Mouse (Mus musculus) CH12.LX (cell line): ENCODE measurements around the gene 9930111J21Rik1.

Experiments used
- BHLHE40 ChIP-seq: IDR thresholded peaks from 2 replicates; pipeline ENCODE4 v1.6.1; 2011; ENCODE audit warnings: mild to moderate bottlenecking, low read depth, low read length, improper control_type of control experiment
- CTCF ChIP-seq, 2 experiments: IDR thresholded peaks in 1 of 2; conservative IDR thresholded peaks in 1 of 2; 2 replicates each; pipeline ENCODE4 v1.5.1; 2011 to 2012; ENCODE audit warnings: low read depth in 2 of 2, low read length in 2 of 2, improper control_type of control experiment in 1 of 2, inconsistent platforms in 1 of 2, mild to moderate bottlenecking in 1 of 2, moderate library complexity in 1 of 2
- EP300 ChIP-seq: IDR thresholded peaks from 2 replicates; pipeline ENCODE4 v1.6.1; 2011; ENCODE audit warnings: low read length, improper control_type of control experiment
- ETS1 ChIP-seq: conservative IDR thresholded peaks from 2 replicates; pipeline ENCODE4 v1.6.1; 2012; ENCODE audit warnings: low read depth, mild to moderate bottlenecking, inconsistent platforms, low read length, improper control_type of control experiment, moderate library complexity
- JUN ChIP-seq: IDR thresholded peaks from 2 replicates; pipeline ENCODE4 v1.6.1; 2011; ENCODE audit warnings: low read depth, mild to moderate bottlenecking, low read length, improper control_type of control experiment, moderate library complexity; ENCODE audit not compliant: insufficient read depth
- KAT2A ChIP-seq: IDR thresholded peaks from 2 replicates; pipeline ENCODE4 v1.6.1; 2012; ENCODE audit warnings: low read length, improper control_type of control experiment, inconsistent platforms; ENCODE audit not compliant: insufficient replicate concordance
- MAX ChIP-seq: IDR thresholded peaks from 2 replicates; pipeline ENCODE4 v1.6.1; 2011; ENCODE audit warnings: low read length, improper control_type of control experiment
- MEF2A ChIP-seq: IDR thresholded peaks from 2 replicates; pipeline ENCODE4 v1.6.1; 2014; ENCODE audit warnings: low read depth, mild to moderate bottlenecking, inconsistent platforms, low read length, improper control_type of control experiment, borderline replicate concordance
- POLR2A ChIP-seq: IDR thresholded peaks from 2 replicates; pipeline ENCODE4 v1.6.1; 2011; ENCODE audit warnings: low read depth, mild to moderate bottlenecking, improper control_type of control experiment, low read length
- POLR2AphosphoS2 ChIP-seq: IDR thresholded peaks from 2 replicates; pipeline ENCODE4 v1.6.1; 2011; ENCODE audit warnings: low read depth, low read length, improper control_type of control experiment
- SIN3A ChIP-seq: IDR thresholded peaks from 2 replicates; pipeline ENCODE4 v1.6.1; 2012; ENCODE audit warnings: low read length, improper control_type of control experiment, inconsistent platforms
- ZKSCAN1 ChIP-seq: IDR thresholded peaks from 2 replicates; pipeline ENCODE4 v1.6.1; 2012; ENCODE audit warnings: low read depth, inconsistent platforms, low read length, improper control_type of control experiment, borderline replicate concordance
- ZMIZ1 ChIP-seq: IDR thresholded peaks from 2 replicates; pipeline ENCODE4 v1.6.1; 2012; ENCODE audit warnings: low read depth, mild to moderate bottlenecking, inconsistent platforms, low read length, improper control_type of control experiment
- ZNF384 ChIP-seq: IDR thresholded peaks from 2 replicates; pipeline ENCODE4 v1.6.1; 2012; ENCODE audit warnings: low read depth, low read length, improper control_type of control experiment, inconsistent platforms

DNA sequence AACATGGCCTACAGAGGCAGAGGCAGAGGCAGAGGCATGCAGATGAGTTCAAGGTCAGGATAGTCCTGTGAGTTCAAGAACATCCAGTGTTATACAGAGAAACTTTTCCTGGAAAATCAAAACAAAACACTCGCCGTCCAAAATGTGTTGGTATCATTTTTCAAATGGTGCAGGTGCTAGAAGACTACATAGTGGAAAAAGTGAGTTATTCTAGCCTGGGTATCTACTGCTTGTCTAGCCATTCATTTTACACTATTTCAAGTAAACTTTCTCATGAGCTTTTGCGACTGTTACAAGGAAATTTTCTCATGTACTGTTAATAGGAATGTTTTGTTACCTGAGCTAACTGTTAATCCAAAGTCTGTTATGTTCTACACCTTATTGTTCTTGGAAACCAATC, 60.8 kb downstream of the 9930111J21Rik1 start:
- TF ChIP-seq POLR2A: no peak
- no peak for TF ChIP-seq ZKSCAN1
- no peak for TF ChIP-seq CTCF (conservative IDR thresholded peaks at IDR 0.05 in 1 of 2, IDR thresholded peaks at IDR 0.05 in 1 of 2; ENCODE audit: low read depth in 2 of 2, low read length in 2 of 2)
- peak; percentile 65 for TF ChIP-seq ETS1
- no peak for TF ChIP-seq MEF2A
- TF ChIP-seq JUN: peak; percentile 83
- TF ChIP-seq ZMIZ1: no peak
- TF ChIP-seq BHLHE40: no peak; the same call in 1 of the 2 replicates
- TF ChIP-seq KAT2A: no peak
- no peak for TF ChIP-seq POLR2AphosphoS2
- TF ChIP-seq ZNF384: no peak
- TF ChIP-seq MAX: no peak
- no peak for TF ChIP-seq SIN3A
- peak; percentile 76 for TF ChIP-seq EP300
